Mouse (Mus musculus) heart, adult 2 months (tissue): ENCODE measurements around the gene Cwc25. TPM values are rescaled to one million over a fixed set of nuclear protein-coding genes. Genes with fewer than 3 reads are reported as not detected.

Experiments used
- DNase-seq, 2 experiments: peaks; one replicate each; pipeline ENCODE4 v3.0.0; 2021
- H3K27ac ChIP-seq: fragments of 200-600 bp; 2 replicates; pipeline ENCODE4 v1.8.1; 2022
- H3K27me3 ChIP-seq: fragments of 200-500 bp; 2 replicates; pipeline ENCODE4 v1.6.1; 2012; ENCODE audit warnings: mild to moderate bottlenecking, low read length, inconsistent platforms, mixed read lengths; ENCODE audit not compliant: control insufficient read depth, insufficient read depth
- H3K36me3 ChIP-seq: fragments of 200-500 bp; 2 replicates; pipeline ENCODE4 v1.6.1; 2012; ENCODE audit warnings: low read length, inconsistent platforms; ENCODE audit not compliant: control insufficient read depth, insufficient read depth
- H3K4me1 ChIP-seq: fragments of 200-500 bp; 2 replicates; pipeline ENCODE4 v1.6.1; 2011; ENCODE audit warnings: low read length; ENCODE audit not compliant: control insufficient read depth, insufficient read depth
- H3K4me3 ChIP-seq: fragments of 200-600 bp; 2 replicates; pipeline ENCODE4 v1.8.1; 2022
- H3K79me2 ChIP-seq: fragments of 200-500 bp; replicated peaks from 2 replicates; pipeline ENCODE4 v1.6.1; 2012; ENCODE audit warnings: mild to moderate bottlenecking, inconsistent platforms, low read length, moderate library complexity, mixed read lengths; ENCODE audit not compliant: control insufficient read depth, insufficient read depth
- H3K9ac ChIP-seq: fragments of 200-500 bp; 2 replicates; pipeline ENCODE4 v1.6.1; 2012; ENCODE audit warnings: low read depth, mild to moderate bottlenecking, control low read depth, inconsistent platforms, low read length, mixed read lengths
- CTCF ChIP-seq: fragments of 200-600 bp; IDR thresholded peaks from 2 replicates; pipeline ENCODE4 v1.8.1; 2022; ENCODE audit warnings: antibody characterized with exemption, mild to moderate bottlenecking, moderate library complexity
- EP300 ChIP-seq: fragments of 200-500 bp; IDR thresholded peaks from 2 replicates; pipeline ENCODE4 v1.6.1; 2011; ENCODE audit warnings: low read depth, low read length, control low read depth; ENCODE audit not compliant: insufficient read depth
- POLR2A ChIP-seq: fragments of 200-500 bp; IDR thresholded peaks from 2 replicates; pipeline ENCODE4 v1.6.1; 2011; ENCODE audit warnings: mild to moderate bottlenecking, low read depth, low read length, control low read depth; ENCODE audit not compliant: insufficient read depth
- WGBS: fragments of 180-500 bp; shearing (Covaris S2); methylation state at CpG from one replicate; pipeline ENCODE4 v1.1.7; 2018; 5-methylcytosine and 5-hydroxymethylcytosine counted together
- intact Hi-C: fragments of 180-260 bp; cut with DNase I; formaldehyde crosslinking; loops from one replicate; pipeline ENCODE4 v1.15.1; 2025
- polyA plus RNA-seq: library from polyadenylated mRNA; depleted of rRNA; stranded (reverse); fragments of >200 nt; gene quantifications from 2 replicates; pipeline ENCODE4 v1.2.3, GENCODE M21; 2012
- total RNA-seq, 2 experiments: library from RNA; stranded (reverse); gene quantifications; 2 replicates each; pipeline ENCODE4 v1.2.3; 2021

Gene Cwc25
- total and polyA plus RNA-seq, 3 experiments = 6.0 to 7.9 (median 7.6) TPM

- Histone ChIP-seq H3K27ac (no peak overlapping the region), H3K79me2 (0 out of 2 replicates have a peak, but pooled peaks cover 2% of the 10 kb centered on the region), H3K9ac (no peak overlapping the region), H3K36me3 (peaks cover 27% of the 10 kb centered on the region), H3K4me3 (no peak overlapping the region), H3K27me3 (no peaks in the 10 kb centered on the region), H3K4me1 (peaks cover 9% of the 10 kb centered on the region)
- no peak for TF ChIP-seq CTCF
- no peak for TF ChIP-seq POLR2A
- no peak for TF ChIP-seq EP300
- no peak for DNase-seq
- 66% methylated on average over 5 of the region's 5 CpGs for WGBS
- intact Hi-C loops = no loop called here
Measured at GRCm38 (mm10) chr11:97776497-97777128, 10.3 kb upstream of the Cwc25 start.

DNA sequence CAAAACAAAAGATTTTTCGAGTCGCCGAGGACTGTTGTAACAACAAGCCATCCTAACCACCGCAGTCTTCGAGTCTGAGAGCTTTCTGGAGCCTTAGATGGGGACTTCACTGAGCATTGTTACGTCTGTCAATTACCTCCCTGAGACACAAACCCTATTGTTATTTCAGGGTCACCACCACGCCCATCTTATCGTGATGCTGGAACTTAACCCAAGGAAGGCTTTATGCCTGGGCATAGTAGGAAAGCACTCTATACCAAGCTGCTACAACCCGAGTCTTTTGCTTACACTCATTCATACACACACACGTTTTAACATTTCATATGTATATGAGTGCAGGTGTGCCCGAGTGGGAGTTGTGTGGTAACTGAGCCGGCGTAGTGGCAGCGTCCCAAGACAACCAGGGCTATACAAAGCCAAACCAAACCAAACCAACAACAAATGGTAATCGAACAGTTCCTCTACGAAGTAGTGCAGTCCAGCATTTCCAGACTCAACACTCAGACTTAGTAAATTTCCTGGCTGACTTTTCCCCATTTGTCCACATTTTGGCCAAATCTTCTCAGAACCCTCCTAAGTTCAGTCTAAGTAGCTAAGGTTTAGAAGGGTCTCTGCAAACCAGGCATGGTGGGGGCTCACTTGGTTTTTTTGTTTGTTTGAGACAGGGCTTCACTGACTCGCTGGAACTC is 9.6 kb upstream of the Cwc25 start, which contains the start of gene 1700001P01Rik:
TSS of gene 1700001P01Rik (minus strand) at position 111 of the 689 bp plus-strand sequence.
- Histone ChIP-seq H3K4me1 (peaks cover 9% of the 10 kb centered on the region), H3K79me2 (0 out of 2 replicates have a peak, but pooled peaks cover 2% of the 10 kb centered on the region), H3K9ac (no peak within 1 kb of the TSS), H3K36me3 (peaks cover 21% of the 10 kb centered on the region), H3K27me3 (no peaks in the 10 kb centered on the region), H3K4me3 (no peak within 1 kb of the TSS), H3K27ac (no peak within 1 kb of the TSS)
- DNase-seq = no peak
- 0 out of 2 replicates have a peak, but pooled peaks have one; percentile 19 for TF ChIP-seq POLR2A
- no peak for TF ChIP-seq CTCF
- 52% methylated on average over 17 of the region's 17 CpGs for WGBS
- intact Hi-C loops = no loop called here

GRCm38 (mm10) chr11:97775186-97775585 is 8.8 kb upstream of the Cwc25 start:
- intact Hi-C loops = no loop called here
- H3K79me2 ChIP-seq = no peaks in the 10 kb centered on the region
- TF ChIP-seq CTCF (no peak), POLR2A (no peak), EP300 (no peak)
- DNase-seq = no peak
- no peaks in the 10 kb centered on the region for H3K27me3 ChIP-seq
- H3K36me3 ChIP-seq = peaks cover 13% of the 10 kb centered on the region
- peaks cover 3% of the 10 kb centered on the region for H3K4me1 ChIP-seq
- H3K4me3 ChIP-seq = no peak overlapping the region
- no peak overlapping the region for H3K9ac ChIP-seq
- H3K27ac ChIP-seq = no peak overlapping the region
- 74% methylated on average over 13 of the region's 13 CpGs for WGBS

- intact Hi-C loops = no loop called here
- DNase-seq = no peak
- no peaks in the 10 kb centered on the region for H3K27me3 ChIP-seq
- H3K4me1 ChIP-seq = no peaks in the 10 kb centered on the region
- H3K27ac ChIP-seq = no peak overlapping the region
- no peak overlapping the region for H3K4me3 ChIP-seq
- no peaks in the 10 kb centered on the region for H3K36me3 ChIP-seq
- WGBS = 75% methylated on average over 14 of the region's 14 CpGs
- TF ChIP-seq POLR2A (no peak), EP300 (no peak)
- H3K79me2 ChIP-seq = no peaks in the 10 kb centered on the region
- H3K9ac ChIP-seq = no peak overlapping the region
Measured at GRCm38 (mm10) chr11:97771410-97771809, 5.1 kb upstream of the Cwc25 start.

DNA sequence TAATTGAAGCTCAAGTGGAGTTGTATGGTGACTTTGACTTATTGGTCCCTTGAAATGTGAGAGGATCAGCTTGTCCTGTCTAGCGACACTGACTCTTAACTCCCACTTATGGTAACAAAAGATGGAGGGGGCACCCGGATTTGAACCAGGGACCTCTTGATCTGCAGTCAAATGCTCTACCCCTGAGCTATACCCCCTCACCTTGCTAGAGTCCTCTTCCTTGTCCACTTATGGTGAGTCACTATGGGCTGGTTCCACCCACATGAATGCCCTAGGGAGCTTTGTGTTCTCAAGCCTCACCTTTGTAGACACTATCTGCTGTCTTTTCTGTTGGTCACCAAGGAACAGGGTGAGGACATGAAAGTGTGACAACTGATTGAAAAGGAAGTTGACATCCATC is 3.3 kb upstream of the Cwc25 start:
- WGBS = 36% methylated on average over 2 of the region's 2 CpGs
- Histone ChIP-seq H3K27me3 (no peaks in the 10 kb centered on the region), H3K27ac (no peak overlapping the region), H3K4me3 (no peak overlapping the region), H3K9ac (no peak overlapping the region), H3K79me2 (no peaks in the 10 kb centered on the region), H3K4me1 (no peaks in the 10 kb centered on the region), H3K36me3 (no peaks in the 10 kb centered on the region)
- intact Hi-C loops = no loop called here
- DNase-seq = no peak
- TF ChIP-seq POLR2A = no peak
- TF ChIP-seq CTCF = no peak
- no peak for TF ChIP-seq EP300

DNA sequence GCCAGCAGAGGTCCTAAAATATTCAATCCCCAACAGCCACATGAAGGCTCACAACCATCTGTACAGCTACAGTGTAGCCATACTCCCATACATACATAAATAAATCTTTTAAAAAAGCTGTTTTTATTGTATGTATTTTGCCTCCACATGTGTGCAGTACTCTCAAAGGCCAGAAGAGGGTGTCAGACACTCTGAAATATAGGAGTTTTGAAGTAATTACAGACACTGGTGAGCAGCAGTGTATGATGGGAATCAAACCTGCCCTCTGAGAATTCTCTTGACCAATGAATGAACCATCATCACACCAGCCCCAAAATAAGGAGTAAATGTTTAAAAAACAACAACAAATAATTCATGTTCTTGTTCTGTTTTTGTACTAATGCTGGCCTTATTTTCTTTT is 4.7 kb downstream of the Cwc25 start:
- Histone ChIP-seq H3K4me3 (no peak overlapping the region), H3K27me3 (no peaks in the 10 kb centered on the region), H3K4me1 (no peaks in the 10 kb centered on the region), H3K79me2 (peaks cover 2% of the 10 kb centered on the region; the same call in 1 of the 2 replicates), H3K36me3 (no peaks in the 10 kb centered on the region), H3K9ac (no peak overlapping the region), H3K27ac (no peak overlapping the region)
- intact Hi-C loops = no loop called here
- TF ChIP-seq CTCF = peak; percentile 33
- TF ChIP-seq EP300 = no peak
- DNase-seq = no peak
